Mouse (Mus musculus) kidney, embryonic 16.5 days (tissue): Measurements from ENCODE around the gene Taz. TPM values are rescaled to one million over a fixed set of nuclear protein-coding genes. Genes with fewer than 3 reads are reported as not detected.

Experiments used
- ATAC-seq: fragments of 200-750 bp; cut with Nextera tagmentation; 2 replicates; pipeline ENCODE4 v1.8.0; 2017; ENCODE audit warnings: moderate TSS enrichment; ENCODE audit not compliant: low FRiP score, low TSS enrichment
- H3K27ac ChIP-seq: fragments of 300-500 bp; sonication (generic); 2 replicates; pipeline ENCODE4 v1.5.1; 2014; ENCODE audit warnings: low read length
- H3K27me3 ChIP-seq: fragments of 300-500 bp; sonication (generic); 2 replicates; pipeline ENCODE4 v1.6.1; 2014; ENCODE audit warnings: low read length, control low read depth, mixed read lengths; ENCODE audit not compliant: insufficient read depth
- H3K36me3 ChIP-seq: fragments of 300-500 bp; sonication (generic); 2 replicates; pipeline ENCODE4 v1.6.1; 2014; ENCODE audit warnings: low read length, control low read depth, mixed read lengths; ENCODE audit not compliant: insufficient read depth
- H3K4me1 ChIP-seq: fragments of 300-500 bp; sonication (generic); 2 replicates; pipeline ENCODE4 v1.6.1; 2014; ENCODE audit warnings: low read length, control low read depth, mixed read lengths; ENCODE audit not compliant: insufficient read depth
- H3K4me2 ChIP-seq: fragments of 300-500 bp; sonication (generic); replicated peaks from 2 replicates; pipeline ENCODE4 v1.6.1; 2014; ENCODE audit warnings: low read depth, low read length
- H3K4me3 ChIP-seq: fragments of 300-500 bp; sonication (generic); 2 replicates; pipeline ENCODE4 v1.5.1; 2014; ENCODE audit warnings: mild to moderate bottlenecking, low read length
- H3K9ac ChIP-seq: fragments of 300-500 bp; sonication (generic); replicated peaks from 2 replicates; pipeline ENCODE4 v1.6.1; 2014; ENCODE audit warnings: low read length
- H3K9me3 ChIP-seq: fragments of 300-500 bp; sonication (generic); 2 replicates; pipeline ENCODE4 v1.6.1; 2016; ENCODE audit warnings: low read length, control low read depth
- WGBS: fragments of 180-500 bp; shearing (Covaris S2); extraction: QIAGEN DNeasy Blood & Tissue Kit; methylation state at CpG from one replicate; pipeline ENCODE4 v1.1.7; 2014; 5-methylcytosine and 5-hydroxymethylcytosine counted together
- polyA plus RNA-seq: library from polyadenylated mRNA; unstranded; fragments of >200 nt; fragmentation: Nextera tagmentation; extraction: Ambion mirVana; gene quantifications from 2 replicates; pipeline ENCODE4 v1.2.1, GENCODE M21; 2015

Taz gene
- polyA plus RNA-seq, 1 experiment from 2014 or later = 97.2 TPM

GRCm38 (mm10) chrX:74273422-74274322 is 8.0 kb upstream of the Taz start:
- no peak for ATAC-seq
- 42% methylated on average over 10 of the region's 10 CpGs for WGBS
- H3K9ac ChIP-seq = no peak overlapping the region
- H3K4me1 ChIP-seq = peaks cover 3% of the 10 kb centered on the region; the same call in 1 of the 2 replicates
- peak overlapping the region; percentile 29; the same call in 1 of the 2 replicates for H3K27ac ChIP-seq
- H3K27me3 ChIP-seq = no peaks in the 10 kb centered on the region
- H3K4me2 ChIP-seq = no peak overlapping the region
- H3K9me3 ChIP-seq = no peaks in the 10 kb centered on the region
- 0 out of 2 replicates have a peak, but pooled peaks cover 5% of the 10 kb centered on the region for H3K36me3 ChIP-seq
- no peak overlapping the region for H3K4me3 ChIP-seq

- Histone ChIP-seq H3K4me1 (0 out of 2 replicates have a peak, but pooled peaks cover 4% of the 10 kb centered on the region), H3K4me3 (no peak overlapping the region), H3K9me3 (no peaks in the 10 kb centered on the region), H3K27me3 (no peaks in the 10 kb centered on the region), H3K4me2 (no peak overlapping the region), H3K27ac (no peak overlapping the region), H3K9ac (no peak overlapping the region), H3K36me3 (no peaks in the 10 kb centered on the region)
- no peak for ATAC-seq
- 77% methylated on average over 6 of the region's 8 CpGs for WGBS
Observed at GRCm38 (mm10) chrX:74277916-74278315, 3.8 kb upstream of the Taz start.

GRCm38 (mm10) chrX:74281041-74281731 is 526 bp upstream of the Taz start:
- H3K36me3 ChIP-seq = no peaks in the 10 kb centered on the region; the same call in 1 of the 2 replicates
- no peaks in the 10 kb centered on the region for H3K9me3 ChIP-seq
- H3K4me2 ChIP-seq = peak overlapping the region; percentile 79
- H3K27ac ChIP-seq = peak overlapping the region; percentile 72
- H3K4me1 ChIP-seq = peaks cover 11% of the 10 kb centered on the region
- ATAC-seq = peak; percentile 5; the same call in 1 of the 2 replicates
- no peaks in the 10 kb centered on the region for H3K27me3 ChIP-seq
- H3K9ac ChIP-seq = peak overlapping the region; percentile 69
- 26% methylated on average over 14 of the region's 14 CpGs for WGBS
- H3K4me3 ChIP-seq = peak overlapping the region; percentile 58

GRCm38 (mm10) chrX:74282395-74283091 is 831 bp downstream of the Taz start:
- H3K9ac ChIP-seq = peak overlapping the region; percentile 75
- WGBS = 23% methylated on average over 39 of the region's 39 CpGs
- no peaks in the 10 kb centered on the region; the same call in 1 of the 2 replicates for H3K36me3 ChIP-seq
- peak overlapping the region; percentile 77 for H3K27ac ChIP-seq
- no peaks in the 10 kb centered on the region for H3K27me3 ChIP-seq
- ATAC-seq = peak; percentile 59
- peak overlapping the region; percentile 79 for H3K4me2 ChIP-seq
- no peaks in the 10 kb centered on the region for H3K9me3 ChIP-seq
- peak overlapping the region; percentile 58 for H3K4me3 ChIP-seq
- H3K4me1 ChIP-seq = peaks cover 11% of the 10 kb centered on the region

- H3K9me3 ChIP-seq = no peaks in the 10 kb centered on the region
- WGBS = 38% methylated on average over 5 of the region's 5 CpGs
- ATAC-seq = peak; percentile 13; the same call in 1 of the 2 replicates
Observed at GRCm38 (mm10) chrX:74283092-74283437, 1.4 kb downstream of the Taz start.

GRCm38 (mm10) chrX:74293431-74293830 is 11.7 kb downstream of the Taz start:
- H3K4me2 ChIP-seq = no peak overlapping the region
- no peaks in the 10 kb centered on the region for H3K27me3 ChIP-seq
- ATAC-seq = no peak
- no peak overlapping the region for H3K9ac ChIP-seq
- 0 out of 2 replicates have a peak, but pooled peaks cover 4% of the 10 kb centered on the region for H3K4me1 ChIP-seq
- 83% methylated on average over 4 of the region's 4 CpGs for WGBS
- H3K27ac ChIP-seq = no peak overlapping the region
- H3K4me3 ChIP-seq = no peak overlapping the region
- no peaks in the 10 kb centered on the region for H3K9me3 ChIP-seq
- 0 out of 2 replicates have a peak, but pooled peaks cover 7% of the 10 kb centered on the region for H3K36me3 ChIP-seq

More at GRCm38 (mm10) chrX:74283092-74283437, 1.4 kb downstream of the Taz start:
- peak overlapping the region; percentile 56 for H3K4me2 ChIP-seq
- no peaks in the 10 kb centered on the region; the same call in 1 of the 2 replicates for H3K36me3 ChIP-seq
- peak overlapping the region; percentile 75 for H3K9ac ChIP-seq
- peak overlapping the region; percentile 58 for H3K4me3 ChIP-seq
- H3K27me3 ChIP-seq = no peaks in the 10 kb centered on the region
- H3K27ac ChIP-seq = peak overlapping the region; percentile 77
- peaks cover 11% of the 10 kb centered on the region for H3K4me1 ChIP-seq

GRCm38 (mm10) chrX:74296538-74297448 is 15.1 kb downstream of the Taz start, which contains the start of gene Atp6ap1:
Gene Atp6ap1 (plus strand): TSS chrX:74297097.
- H3K9ac ChIP-seq = peak within 1 kb of the TSS; percentile 73
- H3K36me3 ChIP-seq = peaks cover 7% of the 10 kb centered on the region
- H3K27ac ChIP-seq = peak within 1 kb of the TSS; percentile 38; the same call in 1 of the 2 replicates
- 0 out of 2 replicates have a peak, but pooled peaks cover 4% of the 10 kb centered on the region for H3K4me1 ChIP-seq
- WGBS = 20% methylated on average over 37 of the region's 37 CpGs
- H3K27me3 ChIP-seq = no peaks in the 10 kb centered on the region
- H3K4me2 ChIP-seq = peak within 1 kb of the TSS; percentile 66
- ATAC-seq = peak; percentile 99
- peak within 1 kb of the TSS; percentile 71 for H3K4me3 ChIP-seq
- no peaks in the 10 kb centered on the region for H3K9me3 ChIP-seq

- Histone ChIP-seq H3K4me2 (no peak overlapping the region), H3K9me3 (no peaks in the 10 kb centered on the region), H3K4me1 (0 out of 2 replicates have a peak, but pooled peaks cover 4% of the 10 kb centered on the region), H3K27me3 (no peaks in the 10 kb centered on the region), H3K9ac (no peak overlapping the region), H3K36me3 (peaks cover 15% of the 10 kb centered on the region), H3K4me3 (no peak overlapping the region), H3K27ac (no peak overlapping the region)
- ATAC-seq = no peak
- 76% methylated on average over 1 of the region's 1 CpGs for WGBS
Observed at GRCm38 (mm10) chrX:74298348-74298747, 16.6 kb downstream of the Taz start.
